Mouse (Mus musculus) heart, embryonic 12.5 days (tissue): ENCODE results near the gene Tmem110. TPM values are rescaled to one million over a fixed set of nuclear protein-coding genes. Genes with fewer than 3 reads are reported as not detected.

Experiments
- ATAC-seq: fragments of 200-750 bp; cut with Nextera tagmentation; 2 replicates; pipeline ENCODE4 v1.8.0; 2017; ENCODE audit warnings: moderate TSS enrichment, moderate library complexity; ENCODE audit not compliant: insufficient number of reproducible peaks, low FRiP score
- H3K27ac ChIP-seq: fragments of 300-500 bp; sonication (generic); 2 replicates; pipeline ENCODE4 v1.5.1; 2016; ENCODE audit warnings: mild to moderate bottlenecking, moderate library complexity; ENCODE audit not compliant: poor library complexity, severe bottlenecking
- H3K27me3 ChIP-seq: fragments of 300-500 bp; sonication (generic); replicated peaks from 2 replicates; pipeline ENCODE4 v1.6.1; 2016; ENCODE audit warnings: mild to moderate bottlenecking, moderate library complexity
- H3K36me3 ChIP-seq: fragments of 300-500 bp; sonication (generic); 2 replicates; pipeline ENCODE4 v1.6.1; 2016; ENCODE audit warnings: mild to moderate bottlenecking, moderate library complexity
- H3K4me1 ChIP-seq: fragments of 300-500 bp; sonication (generic); replicated peaks from 2 replicates; pipeline ENCODE4 v1.6.1; 2016; ENCODE audit warnings: mild to moderate bottlenecking
- H3K4me2 ChIP-seq: fragments of 300-500 bp; sonication (generic); 2 replicates; pipeline ENCODE4 v1.6.1; 2016; ENCODE audit warnings: mild to moderate bottlenecking, moderate library complexity
- H3K4me3 ChIP-seq: fragments of 300-500 bp; sonication (generic); 2 replicates; pipeline ENCODE4 v1.5.1; 2016; ENCODE audit warnings: mild to moderate bottlenecking
- H3K9ac ChIP-seq: fragments of 300-500 bp; sonication (generic); 2 replicates; pipeline ENCODE4 v1.6.1; 2016; ENCODE audit warnings: mild to moderate bottlenecking, moderate library complexity
- H3K9me3 ChIP-seq: fragments of 300-500 bp; sonication (generic); replicated peaks from 2 replicates; pipeline ENCODE4 v1.6.1; 2016; ENCODE audit warnings: mild to moderate bottlenecking, moderate library complexity
- WGBS: fragments of 180-500 bp; shearing (Covaris S2); methylation state at CpG from one replicate; pipeline ENCODE4 v1.1.7; 2016; 5-methylcytosine and 5-hydroxymethylcytosine counted together
- polyA plus RNA-seq: library from polyadenylated mRNA; unstranded; fragments of >200 nt; fragmentation: Nextera tagmentation; extraction: Ambion mirVana; gene quantifications from 2 replicates; pipeline ENCODE4 v1.2.1, GENCODE M21; 2016

The Tmem110 gene
- polyA plus RNA-seq, 1 experiment from 2014 or later: 19.1 TPM

DNA sequence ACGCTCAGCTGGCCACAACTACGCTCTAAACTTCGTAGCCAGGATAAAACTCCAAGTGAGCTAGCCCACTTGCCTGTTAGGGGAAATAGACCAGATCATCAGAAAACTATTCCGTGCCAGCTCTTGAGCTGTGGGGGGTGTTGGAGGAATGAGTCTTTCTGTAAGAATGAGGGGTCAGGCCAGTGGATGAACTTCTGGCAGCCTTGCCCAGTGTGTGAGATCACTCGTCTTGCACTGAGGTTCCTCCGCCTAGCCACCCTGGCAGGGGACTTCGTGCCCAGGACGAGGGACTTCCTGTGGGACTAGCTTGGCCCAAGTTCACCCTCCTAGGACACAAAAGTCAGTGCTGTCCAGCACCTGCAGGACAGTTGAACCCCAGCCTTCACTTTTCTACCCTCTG, 78.9 kb downstream of the Tmem110 start:
- ATAC-seq: no peak
- H3K27ac ChIP-seq: no peak overlapping the region
- no peak overlapping the region for H3K4me2 ChIP-seq
- H3K4me3 ChIP-seq: no peak overlapping the region
- no peaks in the 10 kb centered on the region for H3K36me3 ChIP-seq
- WGBS: 75% methylated on average over 8 of the region's 8 CpGs
- no peaks in the 10 kb centered on the region for H3K27me3 ChIP-seq
- H3K4me1 ChIP-seq: no peaks in the 10 kb centered on the region
- peaks cover 6% of the 10 kb centered on the region; the same call in 1 of the 2 replicates for H3K9me3 ChIP-seq
- no peak overlapping the region for H3K9ac ChIP-seq

- 89% methylated on average over 6 of the region's 6 CpGs for WGBS
- no peak overlapping the region for H3K4me3 ChIP-seq
- H3K9ac ChIP-seq: no peak overlapping the region
- no peaks in the 10 kb centered on the region for H3K27me3 ChIP-seq
- no peak for ATAC-seq
- no peaks in the 10 kb centered on the region for H3K36me3 ChIP-seq
- H3K4me1 ChIP-seq: no peaks in the 10 kb centered on the region
- H3K9me3 ChIP-seq: no peaks in the 10 kb centered on the region
- H3K27ac ChIP-seq: no peak overlapping the region
- H3K4me2 ChIP-seq: no peak overlapping the region
Measured at GRCm38 (mm10) chr14:30906001-30906400, 80.6 kb downstream of the Tmem110 start.

DNA sequence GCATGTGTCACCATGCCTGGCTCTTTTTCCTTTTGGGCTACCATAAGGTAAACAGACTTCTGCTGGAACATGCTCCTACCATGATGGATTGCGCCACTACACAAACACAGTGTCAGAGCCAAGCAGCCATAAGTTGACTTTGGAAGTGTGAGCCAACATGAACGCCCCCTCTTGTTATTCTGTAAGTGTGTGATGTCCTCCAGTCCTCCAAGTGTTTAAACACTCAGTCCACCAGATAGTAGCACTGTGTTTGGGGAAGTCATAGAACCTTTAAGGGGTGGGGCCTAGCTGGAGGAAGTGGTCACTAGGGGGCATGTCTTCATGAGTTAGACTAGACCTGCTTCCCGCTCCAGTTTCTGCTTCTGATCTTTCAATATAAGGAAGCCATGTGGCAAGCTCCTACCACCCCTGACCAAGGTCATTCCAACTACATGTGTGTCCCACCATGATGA, 82.5 kb downstream of the Tmem110 start:
- Histone ChIP-seq H3K27me3 (no peaks in the 10 kb centered on the region), H3K9me3 (no peaks in the 10 kb centered on the region), H3K27ac (no peak overlapping the region), H3K4me1 (no peaks in the 10 kb centered on the region), H3K4me2 (no peak overlapping the region), H3K9ac (no peak overlapping the region), H3K36me3 (no peaks in the 10 kb centered on the region), H3K4me3 (no peak overlapping the region)
- ATAC-seq: no peak
- 78% methylated on average over 3 of the region's 3 CpGs for WGBS

DNA sequence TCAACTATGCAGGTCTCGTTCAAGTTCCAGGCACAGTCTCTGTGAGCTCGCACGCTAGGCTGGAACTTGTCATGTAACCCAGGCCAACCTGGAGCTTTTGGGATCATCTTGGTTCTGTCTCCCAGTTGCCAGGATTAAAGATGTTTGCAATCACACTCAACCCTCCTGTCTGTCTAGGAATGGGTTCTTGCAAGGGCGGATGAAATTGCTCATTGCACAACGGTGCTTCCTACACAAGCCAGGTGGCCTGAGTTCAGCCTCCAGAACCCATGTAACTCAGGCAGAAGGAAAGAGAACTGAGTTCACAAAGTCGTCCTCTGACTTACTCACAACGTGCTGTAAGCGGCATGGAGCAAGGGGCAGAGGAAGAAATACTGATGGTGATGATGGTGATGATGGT, 85.8 kb downstream of the Tmem110 start:
- ATAC-seq: no peak
- H3K36me3 ChIP-seq: no peaks in the 10 kb centered on the region
- 89% methylated on average over 8 of the region's 8 CpGs for WGBS

GRCm38 (mm10) chr14:30912641-30913040, 87.3 kb downstream of the Tmem110 start:
- H3K27ac ChIP-seq: no peak overlapping the region
- H3K9ac ChIP-seq: no peak overlapping the region
- H3K4me1 ChIP-seq: no peaks in the 10 kb centered on the region
- H3K36me3 ChIP-seq: no peaks in the 10 kb centered on the region
- 74% methylated on average over 8 of the region's 8 CpGs for WGBS
- H3K4me3 ChIP-seq: no peak overlapping the region
- no peaks in the 10 kb centered on the region for H3K9me3 ChIP-seq
- H3K4me2 ChIP-seq: no peak overlapping the region
- H3K27me3 ChIP-seq: no peaks in the 10 kb centered on the region
- ATAC-seq: no peak; the same call in 1 of the 2 replicates

More for the DNA sequence above, 85.8 kb downstream of the Tmem110 start:
- no peaks in the 10 kb centered on the region for H3K27me3 ChIP-seq
- no peak overlapping the region for H3K9ac ChIP-seq
- no peaks in the 10 kb centered on the region for H3K9me3 ChIP-seq
- no peaks in the 10 kb centered on the region for H3K4me1 ChIP-seq
- H3K4me2 ChIP-seq: no peak overlapping the region
- no peak overlapping the region for H3K4me3 ChIP-seq
- H3K27ac ChIP-seq: no peak overlapping the region

DNA sequence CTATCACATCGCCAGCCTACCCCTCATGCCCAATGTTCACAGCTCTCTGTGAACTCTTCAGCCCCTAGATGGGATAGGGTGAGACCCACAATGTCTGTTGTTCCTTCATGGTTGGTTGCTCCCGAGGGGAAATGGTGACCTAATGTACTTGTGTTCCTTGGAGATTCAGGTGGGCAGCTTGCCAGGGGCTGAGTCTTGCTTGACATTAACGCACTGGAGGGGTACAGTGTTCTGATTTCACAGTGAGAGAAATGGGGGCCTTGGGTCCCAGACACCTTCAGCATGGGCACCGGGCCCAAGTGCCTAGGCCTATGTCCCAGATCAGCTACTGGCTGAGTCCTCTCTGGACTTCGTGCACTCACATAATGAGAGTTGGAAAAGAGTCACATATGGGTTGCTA, 88.0 kb downstream of the Tmem110 start:
- no peak overlapping the region for H3K4me2 ChIP-seq
- no peaks in the 10 kb centered on the region for H3K36me3 ChIP-seq
- no peaks in the 10 kb centered on the region for H3K4me1 ChIP-seq
- no peaks in the 10 kb centered on the region for H3K9me3 ChIP-seq
- WGBS: 72% methylated on average over 5 of the region's 5 CpGs
- H3K27ac ChIP-seq: no peak overlapping the region
- H3K9ac ChIP-seq: no peak overlapping the region
- ATAC-seq: no peak
- no peaks in the 10 kb centered on the region for H3K27me3 ChIP-seq
- H3K4me3 ChIP-seq: no peak overlapping the region

DNA sequence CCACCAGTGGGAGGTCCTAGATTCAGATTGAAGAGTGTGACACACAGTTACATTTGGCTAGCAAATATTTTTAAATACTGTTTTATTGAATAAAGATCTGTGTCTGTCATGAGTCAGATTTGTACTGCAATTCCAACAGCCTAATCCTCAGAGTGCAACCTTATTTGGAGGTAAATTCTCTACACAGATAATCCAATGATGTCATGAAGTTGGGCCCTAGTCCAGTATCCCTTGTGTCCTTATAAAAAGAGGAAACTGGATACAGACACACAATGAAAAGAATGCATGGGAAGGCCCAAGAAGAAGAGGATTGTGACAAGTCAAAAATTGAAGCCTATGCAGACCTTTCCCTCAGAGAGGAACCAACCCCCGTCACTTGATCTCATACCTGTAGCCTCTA, 91.1 kb downstream of the Tmem110 start:
- Histone ChIP-seq H3K9ac (no peak overlapping the region), H3K9me3 (no peaks in the 10 kb centered on the region), H3K36me3 (no peaks in the 10 kb centered on the region), H3K27me3 (no peaks in the 10 kb centered on the region), H3K4me3 (no peak overlapping the region), H3K27ac (no peak overlapping the region), H3K4me1 (no peaks in the 10 kb centered on the region), H3K4me2 (no peak overlapping the region)
- ATAC-seq: no peak
- WGBS: 85% methylated on average over 1 of the region's 1 CpGs

GRCm38 (mm10) chr14:30922053-30922670, 96.8 kb downstream of the Tmem110 start:
- 62% methylated on average over 8 of the region's 8 CpGs for WGBS
- Histone ChIP-seq H3K27me3 (no peaks in the 10 kb centered on the region), H3K9me3 (no peaks in the 10 kb centered on the region), H3K9ac (no peak overlapping the region), H3K4me2 (no peak overlapping the region), H3K4me1 (no peaks in the 10 kb centered on the region), H3K4me3 (no peak overlapping the region), H3K27ac (no peak overlapping the region), H3K36me3 (no peaks in the 10 kb centered on the region)
- no peak for ATAC-seq

GRCm38 (mm10) chr14:30923375-30924105, 98.2 kb downstream of the Tmem110 start, which contains the start of gene Itih3:
Gene Itih3 (minus strand): TSS chr14:30923760.
- Histone ChIP-seq H3K27ac (no peak within 1 kb of the TSS), H3K4me3 (no peak within 1 kb of the TSS), H3K4me1 (no peaks in the 10 kb centered on the region), H3K4me2 (no peak within 1 kb of the TSS), H3K9ac (no peak within 1 kb of the TSS), H3K36me3 (no peaks in the 10 kb centered on the region), H3K9me3 (no peaks in the 10 kb centered on the region), H3K27me3 (no peaks in the 10 kb centered on the region)
- ATAC-seq: peak; percentile 55; the same call in 1 of the 2 replicates
- WGBS: 31% methylated on average over 6 of the region's 6 CpGs

DNA sequence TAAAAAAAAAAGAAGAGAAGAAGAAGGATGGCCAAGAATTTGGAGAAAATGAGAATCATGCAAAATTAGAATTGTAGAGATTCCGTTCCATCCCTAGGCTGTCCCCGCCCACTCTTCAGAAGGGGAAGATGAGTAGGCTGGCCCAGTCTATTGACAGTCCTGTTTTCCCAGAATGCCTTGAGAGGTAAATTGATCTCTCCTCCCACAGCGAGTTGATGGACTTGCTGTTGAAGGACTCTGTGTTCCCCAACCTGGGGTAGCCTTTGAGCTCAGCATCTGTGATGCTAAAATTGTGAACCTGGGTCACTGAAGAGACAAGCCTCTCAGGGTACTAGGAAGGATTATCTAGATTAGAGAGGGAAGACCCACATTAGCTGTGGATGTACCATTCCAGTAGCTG, 100.1 kb downstream of the Tmem110 start:
- no peaks in the 10 kb centered on the region for H3K4me1 ChIP-seq
- ATAC-seq: no peak
- 88% methylated on average over 3 of the region's 3 CpGs for WGBS

More for the DNA sequence above, 100.1 kb downstream of the Tmem110 start:
- Histone ChIP-seq H3K27me3 (no peaks in the 10 kb centered on the region), H3K27ac (no peak overlapping the region), H3K4me2 (no peak overlapping the region), H3K4me3 (no peak overlapping the region), H3K9ac (no peak overlapping the region), H3K9me3 (no peaks in the 10 kb centered on the region), H3K36me3 (no peaks in the 10 kb centered on the region)
